ENCODE assay signal across 8 mouse cellular contexts in the genomic region with DNA sequence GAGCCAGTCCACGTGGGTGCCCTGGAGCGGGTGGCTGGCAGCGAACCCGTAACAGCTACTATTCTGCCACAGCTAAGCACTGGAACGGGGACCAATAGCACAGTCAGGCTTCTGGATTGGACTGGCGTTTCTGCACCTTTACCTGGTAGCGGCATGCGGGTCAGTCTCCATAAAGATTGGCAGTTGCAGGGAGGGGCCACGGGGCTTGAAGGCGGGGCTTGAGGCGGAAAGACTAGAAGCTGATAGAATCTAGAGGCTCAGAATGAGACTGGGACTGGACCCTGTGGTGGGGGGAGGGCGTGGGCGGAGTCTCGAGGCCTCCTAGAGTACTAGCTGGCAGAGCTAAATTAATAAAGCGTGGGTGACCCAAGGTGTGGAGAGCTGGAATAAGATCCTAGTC. TPM values are rescaled to one million over a fixed set of nuclear protein-coding genes. Genes with fewer than 3 reads are reported as not detected.
DNase-seq lines count a peak whose midpoint lies in the region; ATAC-seq and TF ChIP-seq lines count a peak whose summit lies in the region.

No protein-coding gene starts in this region.

- H3K4me3 ChIP-seq in hindbrain, embryonic 14.5 days (replicated peaks; ENCODE audit: low read length): peak overlapping the region; percentile 12
- peak overlapping the region; percentile 21 for H3K4me3 ChIP-seq in limb, embryonic 12.5 days (replicated peaks)
- H3K4me3 ChIP-seq in midbrain, embryonic 15.5 days: peak overlapping the region; percentile 9

- H3K27me3 ChIP-seq in hindbrain, embryonic 14.5 days (ENCODE audit: control insufficient read depth, insufficient read depth, low read length): peaks cover 11% of the 10 kb centered on the region
- H3K27me3 ChIP-seq in limb, embryonic 12.5 days: peaks cover 23% of the 10 kb centered on the region
- H3K27me3 ChIP-seq in midbrain, embryonic 15.5 days (replicated peaks): 0 out of 2 replicates have a peak, but pooled peaks cover 5% of the 10 kb centered on the region

- H3K27ac ChIP-seq in hindbrain, embryonic 14.5 days: no peak overlapping the region
- H3K27ac ChIP-seq in limb, embryonic 12.5 days: no peak overlapping the region
- H3K27ac ChIP-seq in midbrain, embryonic 15.5 days: no peak overlapping the region

- no peak for ATAC-seq in hindbrain, embryonic 14.5 days (ENCODE audit: low FRiP score)
- no peak; the same call in 1 of the 2 replicates for ATAC-seq in limb, embryonic 12.5 days (ENCODE audit: insufficient number of reproducible peaks, insufficient read depth, low FRiP score, low TSS enrichment, low read depth)
- no peak for ATAC-seq in midbrain, embryonic 15.5 days (replicated peaks)

- TF ChIP-seq CTCF in brain, embryonic 14.5 days (IDR thresholded peaks at IDR 0.05; ENCODE audit: borderline replicate concordance, extremely low read depth, insufficient read depth, insufficient read length): no peak

- WGBS in hindbrain, embryonic 14.5 days: 41% methylated on average over 15 of the region's 15 CpGs
- WGBS in limb, embryonic 12.5 days: 42% methylated on average over 15 of the region's 15 CpGs
- 39% methylated on average over 15 of the region's 15 CpGs for WGBS in midbrain, embryonic 15.5 days

- TF ChIP-seq POLR2A in brain, embryonic 14.5 days (IDR thresholded peaks at IDR 0.05; ENCODE audit: borderline replicate concordance, extremely low read depth, insufficient read depth, insufficient read length, poor library complexity, severe bottlenecking): no peak

- peaks cover 4% of the 10 kb centered on the region for H3K4me1 ChIP-seq in hindbrain, embryonic 14.5 days (replicated peaks; ENCODE audit: control insufficient read depth, insufficient read depth, low read length)
- H3K4me1 ChIP-seq in limb, embryonic 12.5 days (replicated peaks): peaks cover 18% of the 10 kb centered on the region
- peaks cover 8% of the 10 kb centered on the region for H3K4me1 ChIP-seq in midbrain, embryonic 15.5 days

- DNase-seq in cerebellum, adult 8-10 months: peak; percentile 38
- DNase-seq in cerebellum, adult 11 months: no peak
- peak; percentile 28 for DNase-seq in brain, embryonic 14.5 days (ENCODE audit: low read depth)
- DNase-seq in hindbrain, embryonic 14.5 days (ENCODE audit: low spot score): no peak
- DNase-seq in spleen, postnatal 36 days (ENCODE audit: low spot score in 2 of 2): no peak
- DNase-seq in adrenal gland, postnatal 10 days: no peak

- no peaks in the 10 kb centered on the region for H3K36me3 ChIP-seq in hindbrain, embryonic 14.5 days (replicated peaks; ENCODE audit: control insufficient read depth, insufficient read depth)
- no peaks in the 10 kb centered on the region for H3K36me3 ChIP-seq in limb, embryonic 12.5 days
- no peaks in the 10 kb centered on the region for H3K36me3 ChIP-seq in midbrain, embryonic 15.5 days (replicated peaks)

- H3K9ac ChIP-seq in hindbrain, embryonic 14.5 days: no peak overlapping the region
- no peak overlapping the region for H3K9ac ChIP-seq in limb, embryonic 12.5 days (replicated peaks)
- H3K9ac ChIP-seq in midbrain, embryonic 15.5 days: no peak overlapping the region

- H3K9me3 ChIP-seq in hindbrain, embryonic 14.5 days (ENCODE audit: control insufficient read depth, low read length): no peaks in the 10 kb centered on the region
- H3K9me3 ChIP-seq in limb, embryonic 12.5 days: peaks cover 2% of the 10 kb centered on the region; the same call in 1 of the 2 replicates
- H3K9me3 ChIP-seq in midbrain, embryonic 15.5 days: no peaks in the 10 kb centered on the region

- peak overlapping the region; percentile 36 for H3K4me2 ChIP-seq in hindbrain, embryonic 14.5 days (replicated peaks)
- H3K4me2 ChIP-seq in limb, embryonic 12.5 days: peak overlapping the region; percentile 50
- peak overlapping the region; percentile 32 for H3K4me2 ChIP-seq in midbrain, embryonic 15.5 days

RNA-seq across cellular contexts. Expression of a gene that starts 4.5 kb away (rescaled TPM):
- 3.6 and 5.2 TPM in 2 replicates for polyA plus RNA-seq in brain, embryonic 14.5 days (2012; rRNA removed)
- 3.9 and 4.3 TPM in 2 replicates for polyA plus RNA-seq in hindbrain, embryonic 14.5 days (2014; fragmentation: Nextera tagmentation; extraction: Ambion mirVana)
- polyA plus RNA-seq in limb, embryonic 12.5 days (2016; fragmentation: Nextera tagmentation; extraction: Ambion mirVana): 0.24 TPM in 2 replicates
- 3.9 and 4.4 TPM in 2 replicates for polyA plus RNA-seq in midbrain, embryonic 15.5 days (2015; fragmentation: Nextera tagmentation; extraction: Ambion mirVana)
- total RNA-seq in adrenal gland, postnatal 10 days (2021): under 1 TPM; 0.33 to 0.63 TPM

RNA-seq across cellular contexts. Expression of a gene that starts 16.4 kb away (rescaled TPM):
- polyA plus RNA-seq in brain, embryonic 14.5 days (2012; rRNA removed): 311 and 398 TPM in 2 replicates
- 131 and 134 TPM in 2 replicates for polyA plus RNA-seq in hindbrain, embryonic 14.5 days (2014; fragmentation: Nextera tagmentation; extraction: Ambion mirVana)
- polyA plus RNA-seq in limb, embryonic 12.5 days (2016; fragmentation: Nextera tagmentation; extraction: Ambion mirVana): 294 and 305 TPM in 2 replicates
- 141 and 142 TPM in 2 replicates for polyA plus RNA-seq in midbrain, embryonic 15.5 days (2015; fragmentation: Nextera tagmentation; extraction: Ambion mirVana)
- 100 to 1,000 TPM; 149 to 168 TPM for total RNA-seq in adrenal gland, postnatal 10 days (2021)

RNA-seq across cellular contexts. Expression of a gene that starts 39.4 kb away (rescaled TPM):
- polyA plus RNA-seq in brain, embryonic 14.5 days (2012; rRNA removed): 0.05 and 0.09 TPM in 2 replicates
- polyA plus RNA-seq in hindbrain, embryonic 14.5 days (2014; fragmentation: Nextera tagmentation; extraction: Ambion mirVana): 0.33 TPM in 1 of 2 replicates, not detected in the other
- not detected in 2 replicates for polyA plus RNA-seq in limb, embryonic 12.5 days (2016; fragmentation: Nextera tagmentation; extraction: Ambion mirVana)
- 0.10 TPM in 1 of 2 replicates, not detected in the other for polyA plus RNA-seq in midbrain, embryonic 15.5 days (2015; fragmentation: Nextera tagmentation; extraction: Ambion mirVana)
- total RNA-seq in adrenal gland, postnatal 10 days (2021): 1 to 10 TPM; 2.1 to 3.1 TPM

Comparison
In these comparisons a context has a peak if more than half of its experiments do, and no peak if none do; other contexts are left out.
1. DNase-seq: peak in cerebellum, adult 8-10 months (single experiment) and brain, embryonic 14.5 days (single experiment); none in cerebellum, adult 11 months (single experiment), hindbrain, embryonic 14.5 days (single experiment), spleen, postnatal 36 days (0 of 2) and adrenal gland, postnatal 10 days (single experiment).
2. Peak in every context shown above with its lines, with median percentiles within 50 percentile points of each other: H3K4me2 ChIP-seq and H3K4me3 ChIP-seq.